Mouse (Mus musculus) stomach, embryonic 14.5 days (tissue): Measurements from ENCODE around the gene Cmya5. TPM values are rescaled to one million over a fixed set of nuclear protein-coding genes. Genes with fewer than 3 reads are reported as not detected.

Experiments used
- ATAC-seq: fragments of 200-750 bp; cut with Nextera tagmentation; 2 replicates; pipeline ENCODE4 v1.8.0; 2017; ENCODE audit warnings: low read depth, moderate TSS enrichment; ENCODE audit not compliant: insufficient number of reproducible peaks, insufficient read depth, low FRiP score
- H3K27ac ChIP-seq: fragments of 300-500 bp; sonication (generic); 2 replicates; pipeline ENCODE4 v1.5.1; 2014; ENCODE audit warnings: mild to moderate bottlenecking, low read length, moderate library complexity, mixed read lengths
- H3K27me3 ChIP-seq: fragments of 300-500 bp; sonication (generic); 2 replicates; pipeline ENCODE4 v1.6.1; 2014; ENCODE audit warnings: low read length, control low read depth, mixed read lengths; ENCODE audit not compliant: control insufficient read depth, insufficient read depth
- H3K36me3 ChIP-seq: fragments of 300-500 bp; sonication (generic); 2 replicates; pipeline ENCODE4 v1.6.1; 2014; ENCODE audit warnings: mild to moderate bottlenecking, control low read depth, low read length, moderate library complexity, mixed read lengths; ENCODE audit not compliant: control insufficient read depth, insufficient read depth
- H3K4me1 ChIP-seq: fragments of 300-500 bp; sonication (generic); 2 replicates; pipeline ENCODE4 v1.6.1; 2014; ENCODE audit warnings: low read length, control low read depth, mixed read lengths; ENCODE audit not compliant: control insufficient read depth, insufficient read depth
- H3K4me2 ChIP-seq: fragments of 300-500 bp; sonication (generic); replicated peaks from 2 replicates; pipeline ENCODE4 v1.6.1; 2014; ENCODE audit warnings: low read depth, low read length, control low read depth
- H3K4me3 ChIP-seq: fragments of 300-500 bp; sonication (generic); 2 replicates; pipeline ENCODE4 v1.5.1; 2014; ENCODE audit warnings: low read depth, low read length, control low read depth
- H3K9ac ChIP-seq: fragments of 300-500 bp; sonication (generic); replicated peaks from 2 replicates; pipeline ENCODE4 v1.6.1; 2014; ENCODE audit warnings: low read depth, mild to moderate bottlenecking, control low read depth, low read length, moderate library complexity, mixed read lengths
- H3K9me3 ChIP-seq: fragments of 300-500 bp; sonication (generic); 2 replicates; pipeline ENCODE4 v1.6.1; 2016; ENCODE audit warnings: low read depth, low read length, control low read depth; ENCODE audit not compliant: control insufficient read depth
- WGBS: fragments of 180-500 bp; shearing (Covaris S2); extraction: QIAGEN DNeasy Blood & Tissue Kit; methylation state at CpG from one replicate; pipeline ENCODE4 v1.1.7; 2014; 5-methylcytosine and 5-hydroxymethylcytosine counted together
- polyA plus RNA-seq: library from polyadenylated mRNA; unstranded; fragments of >200 nt; fragmentation: Nextera tagmentation; extraction: Ambion mirVana; gene quantifications from 2 replicates; pipeline ENCODE4 v1.2.1, GENCODE M21; 2014

The Cmya5 gene
- polyA plus RNA-seq, 1 experiment from 2014 or later = 0.41 TPM

DNA sequence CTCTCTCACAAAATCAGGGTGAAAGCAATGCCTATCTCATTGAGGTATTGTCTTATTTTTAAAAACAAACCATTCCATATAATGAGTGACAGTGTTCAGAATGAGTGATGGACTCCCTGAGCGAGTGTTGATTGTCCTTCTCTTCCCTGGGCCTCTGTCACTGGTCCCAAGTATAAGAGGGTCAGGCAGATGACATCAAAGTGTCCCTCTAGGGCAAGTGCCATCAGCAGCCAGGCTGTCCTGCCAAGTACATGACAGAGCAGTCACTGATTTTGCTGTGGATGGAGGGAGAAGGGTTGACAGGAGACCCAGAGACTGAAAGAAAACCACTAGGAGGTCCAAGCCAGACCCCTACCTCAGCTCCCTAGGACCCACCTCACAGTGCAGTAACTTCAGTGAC, 8.3 kb downstream of the Cmya5 start:
- Histone ChIP-seq H3K27ac (no peak overlapping the region), H3K36me3 (no peaks in the 10 kb centered on the region), H3K9me3 (no peaks in the 10 kb centered on the region), H3K4me3 (no peak overlapping the region), H3K4me2 (no peak overlapping the region), H3K27me3 (no peaks in the 10 kb centered on the region), H3K4me1 (no peaks in the 10 kb centered on the region), H3K9ac (no peak overlapping the region)
- no peak for ATAC-seq
- WGBS = 87% methylated on average over 1 of the region's 1 CpGs

DNA sequence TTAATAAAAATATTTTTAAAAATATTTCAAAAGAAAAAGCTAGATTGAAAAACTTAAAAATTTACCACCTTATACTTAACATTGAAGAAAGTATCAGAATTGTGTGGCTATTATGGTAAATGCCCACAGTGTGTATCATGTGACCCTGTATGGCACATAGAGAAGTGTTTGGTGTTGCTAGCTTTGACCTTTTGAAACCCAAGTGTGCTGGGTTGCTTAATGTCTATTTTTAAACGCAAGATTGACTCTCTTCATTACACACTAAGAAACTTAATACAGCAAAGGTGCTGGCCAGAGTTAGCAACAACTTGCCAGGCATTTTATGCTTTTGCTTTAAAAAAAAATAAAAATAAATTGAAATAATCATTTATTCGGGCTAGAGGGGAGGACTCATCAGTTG, 9.0 kb downstream of the Cmya5 start:
- ATAC-seq = no peak

DNA sequence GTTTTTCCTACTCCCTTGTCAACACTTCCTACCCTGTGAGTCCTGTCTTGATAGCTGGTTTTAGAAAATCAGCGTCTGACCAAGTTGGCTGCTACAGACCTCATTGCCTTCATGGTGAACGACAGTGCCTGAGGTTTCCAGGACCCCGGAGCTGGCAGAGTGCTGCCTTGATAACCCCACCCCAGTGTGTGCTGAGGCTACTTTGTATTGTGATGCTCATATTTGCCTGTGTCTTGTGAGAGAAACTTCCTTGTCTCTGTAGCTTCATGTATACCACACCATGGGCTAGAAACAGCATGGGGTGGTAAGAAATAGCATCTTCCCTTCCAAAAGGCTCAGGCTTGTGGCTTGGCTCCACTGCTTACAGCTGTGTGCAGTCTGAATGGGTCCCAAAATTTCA, 13.8 kb downstream of the Cmya5 start:
- Histone ChIP-seq H3K27ac (no peak overlapping the region), H3K4me2 (no peak overlapping the region), H3K9ac (no peak overlapping the region), H3K9me3 (no peaks in the 10 kb centered on the region), H3K36me3 (no peaks in the 10 kb centered on the region), H3K27me3 (no peaks in the 10 kb centered on the region), H3K4me1 (no peaks in the 10 kb centered on the region), H3K4me3 (no peak overlapping the region)
- WGBS = 85% methylated on average over 3 of the region's 3 CpGs
- no peak for ATAC-seq

More for the DNA sequence above, 9.0 kb downstream of the Cmya5 start:
- WGBS = 78% methylated on average over 2 of the region's 2 CpGs
- Histone ChIP-seq H3K9ac (no peak overlapping the region), H3K36me3 (no peaks in the 10 kb centered on the region), H3K27ac (no peak overlapping the region), H3K27me3 (no peaks in the 10 kb centered on the region), H3K9me3 (no peaks in the 10 kb centered on the region), H3K4me2 (no peak overlapping the region), H3K4me3 (no peak overlapping the region), H3K4me1 (no peaks in the 10 kb centered on the region)

DNA sequence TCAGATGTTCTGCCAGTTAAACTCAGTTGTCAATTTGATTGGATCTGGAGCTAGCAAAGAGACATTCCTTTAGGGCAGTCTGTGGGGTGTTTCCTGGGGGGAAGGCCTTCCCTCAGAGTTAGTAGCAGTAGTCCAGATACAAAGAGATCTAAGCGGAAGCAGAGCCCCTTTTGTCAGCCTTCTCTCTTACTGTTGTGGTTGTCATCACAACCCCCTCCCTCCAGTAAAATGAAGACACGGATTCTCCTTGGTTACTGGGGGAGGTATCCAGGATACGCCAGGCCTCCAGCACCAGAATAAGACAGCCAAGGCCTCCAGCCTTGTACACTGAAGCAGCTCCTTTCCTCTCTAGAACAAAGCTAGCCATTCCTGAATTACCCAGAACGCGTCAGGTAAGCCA, 15.6 kb downstream of the Cmya5 start:
- H3K27ac ChIP-seq = no peak overlapping the region
- no peak for ATAC-seq
- H3K27me3 ChIP-seq = no peaks in the 10 kb centered on the region
- H3K4me1 ChIP-seq = no peaks in the 10 kb centered on the region
- no peaks in the 10 kb centered on the region for H3K9me3 ChIP-seq
- no peak overlapping the region for H3K4me2 ChIP-seq
- no peaks in the 10 kb centered on the region for H3K36me3 ChIP-seq
- no peak overlapping the region for H3K9ac ChIP-seq
- 82% methylated on average over 5 of the region's 5 CpGs for WGBS
- no peak overlapping the region for H3K4me3 ChIP-seq

DNA sequence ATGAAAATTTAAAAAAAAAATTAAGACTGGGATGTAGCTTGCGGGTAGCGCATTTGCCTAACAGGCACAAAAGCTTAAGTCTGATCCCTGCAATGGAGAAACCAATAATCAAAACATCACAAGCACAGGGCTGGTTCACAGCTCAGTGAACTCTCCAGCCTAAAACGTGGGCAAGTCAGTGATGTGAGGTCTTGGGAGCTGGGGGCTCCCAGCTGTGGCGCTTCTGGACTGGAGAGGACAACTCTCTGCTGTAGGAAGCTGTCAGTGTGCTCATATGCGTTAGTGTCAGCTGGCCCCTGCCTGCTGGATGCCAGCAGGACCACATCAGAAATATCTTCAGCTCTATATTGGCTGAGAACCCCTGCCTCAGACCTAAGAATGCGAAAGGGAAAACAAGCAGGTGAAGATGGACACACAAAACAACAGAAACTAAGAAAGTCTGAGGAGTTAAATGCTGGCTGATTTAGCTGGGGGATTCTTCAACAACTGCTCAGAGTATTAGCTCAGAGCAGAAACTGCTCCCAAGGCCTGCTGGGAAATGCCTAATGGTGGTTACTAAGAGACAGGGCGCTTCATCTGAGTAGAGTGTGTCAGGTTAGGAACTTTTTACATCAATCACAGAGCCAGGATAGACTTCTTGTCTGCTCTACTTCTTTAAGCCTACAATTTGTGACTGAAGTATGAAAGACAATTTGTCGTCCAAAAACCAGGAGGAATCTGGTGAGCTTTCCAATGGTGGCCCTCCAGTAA, 16.2 kb downstream of the Cmya5 start:
- H3K27me3 ChIP-seq = no peaks in the 10 kb centered on the region
- no peak overlapping the region for H3K9ac ChIP-seq
- no peak overlapping the region for H3K4me2 ChIP-seq
- no peak overlapping the region for H3K4me3 ChIP-seq
- H3K36me3 ChIP-seq = no peaks in the 10 kb centered on the region
- no peaks in the 10 kb centered on the region for H3K4me1 ChIP-seq
- WGBS = 61% methylated on average over 8 of the region's 8 CpGs
- ATAC-seq = no peak
- H3K9me3 ChIP-seq = no peaks in the 10 kb centered on the region
- no peak overlapping the region for H3K27ac ChIP-seq

DNA sequence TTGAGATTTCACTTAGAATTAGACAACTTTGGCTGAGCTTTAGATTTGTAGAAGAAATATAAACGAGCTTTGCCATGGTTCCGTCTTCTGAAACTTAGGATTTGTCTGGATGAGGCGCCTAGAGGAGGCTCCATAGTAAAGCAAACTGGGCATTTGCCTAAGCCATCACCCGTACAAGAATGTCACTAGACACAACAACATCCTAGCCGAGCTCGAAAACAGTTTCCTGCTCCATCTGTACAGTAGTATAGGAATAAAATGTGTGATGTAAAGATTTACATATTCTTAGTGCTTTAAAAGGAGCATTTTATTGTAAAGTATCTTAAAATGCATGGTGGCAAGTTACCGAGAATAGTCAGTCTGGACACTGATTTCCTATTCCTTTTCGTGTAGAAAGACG, 22.2 kb downstream of the Cmya5 start:
- WGBS = 90% methylated on average over 9 of the region's 9 CpGs
- H3K27ac ChIP-seq = no peak overlapping the region
- no peaks in the 10 kb centered on the region for H3K9me3 ChIP-seq
- H3K27me3 ChIP-seq = no peaks in the 10 kb centered on the region
- no peak overlapping the region for H3K9ac ChIP-seq
- no peak overlapping the region for H3K4me2 ChIP-seq
- no peaks in the 10 kb centered on the region for H3K36me3 ChIP-seq
- no peak overlapping the region for H3K4me3 ChIP-seq
- ATAC-seq = no peak
- H3K4me1 ChIP-seq = no peaks in the 10 kb centered on the region

DNA sequence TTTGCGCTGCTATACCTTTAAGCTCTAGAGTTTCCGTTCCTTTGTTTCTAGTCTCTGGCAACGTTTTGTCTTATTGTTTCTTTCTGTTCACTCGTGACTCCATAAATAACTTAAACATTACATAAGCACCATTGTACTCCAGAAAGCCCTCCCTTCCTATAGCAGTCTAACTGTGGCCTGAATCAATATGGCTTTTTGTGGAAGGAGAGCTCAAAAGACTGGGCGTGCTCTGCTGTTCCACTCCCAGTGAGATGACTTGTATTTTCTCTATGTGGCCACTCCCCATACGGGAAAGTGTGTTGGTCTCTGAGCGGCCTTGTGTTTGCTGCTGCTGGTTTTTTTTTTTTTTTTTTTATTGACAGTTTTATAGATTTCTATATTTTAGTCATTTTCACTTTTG, 27.3 kb downstream of the Cmya5 start:
- Histone ChIP-seq H3K9me3 (no peaks in the 10 kb centered on the region), H3K9ac (no peak overlapping the region), H3K27ac (no peak overlapping the region), H3K4me3 (no peak overlapping the region), H3K36me3 (no peaks in the 10 kb centered on the region), H3K4me2 (no peak overlapping the region), H3K4me1 (no peaks in the 10 kb centered on the region), H3K27me3 (no peaks in the 10 kb centered on the region)
- ATAC-seq = no peak
- WGBS = 63% methylated on average over 7 of the region's 7 CpGs

DNA sequence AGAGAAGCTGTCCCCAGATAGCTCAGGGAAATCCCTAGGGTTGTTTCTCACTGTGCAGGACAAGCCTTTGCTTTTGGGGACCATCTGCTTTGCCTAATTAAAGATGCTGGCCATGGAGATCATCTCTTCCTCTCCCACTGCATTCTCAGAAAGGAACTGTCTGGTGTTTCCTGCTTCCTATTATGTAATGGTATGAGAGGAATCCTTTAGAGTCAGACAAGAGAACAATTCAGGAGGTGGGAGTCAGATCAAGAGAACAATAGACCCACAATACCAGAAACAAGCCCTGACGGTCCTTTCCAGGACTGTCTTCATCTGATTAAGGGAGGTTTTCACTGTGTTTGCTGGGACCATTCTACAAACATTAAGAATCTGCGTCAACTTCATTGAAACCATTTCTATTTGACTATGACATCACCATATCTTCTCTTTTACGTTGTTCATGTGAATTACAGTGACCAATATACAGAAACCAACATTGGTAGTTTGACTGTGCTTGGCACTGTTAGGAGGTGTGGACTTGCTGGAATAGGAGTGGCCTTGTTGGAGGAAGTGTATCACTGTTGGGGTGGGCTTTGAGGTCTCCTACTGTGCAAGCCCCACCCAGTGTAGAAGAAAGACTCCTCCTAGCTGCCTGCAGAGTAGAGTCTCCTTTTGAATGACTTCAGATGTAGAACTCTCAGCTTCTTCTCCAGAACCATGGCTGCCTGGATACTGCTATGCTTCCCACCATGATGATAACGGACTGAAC, 42.0 kb downstream of the Cmya5 start:
- H3K4me1 ChIP-seq = no peaks in the 10 kb centered on the region
- no peak for ATAC-seq

More for the DNA sequence above, 42.0 kb downstream of the Cmya5 start:
- no peak overlapping the region for H3K4me2 ChIP-seq
- H3K4me3 ChIP-seq = no peak overlapping the region
- 77% methylated on average over 4 of the region's 4 CpGs for whole genome bisulfite sequencing
- no peaks in the 10 kb centered on the region for H3K27me3 ChIP-seq
- no peak overlapping the region for H3K27ac ChIP-seq
- no peaks in the 10 kb centered on the region for H3K9me3 ChIP-seq
- H3K9ac ChIP-seq = no peak overlapping the region
- H3K36me3 ChIP-seq = no peaks in the 10 kb centered on the region
